Mouse (Mus musculus) cerebellum, adult 2 months (tissue): ENCODE results near the gene Pigu.

Source experiments
- CTCF ChIP-seq: fragments of 200-500 bp; IDR thresholded peaks from 2 replicates; pipeline ENCODE4 v1.5.1; 2011; ENCODE audit warnings: low read depth, mild to moderate bottlenecking, control low read depth, low read length, moderate library complexity, borderline replicate concordance; ENCODE audit not compliant: insufficient read depth
- POLR2A ChIP-seq: fragments of 200-500 bp; IDR thresholded peaks from 2 replicates; pipeline ENCODE4 v1.6.1; 2011; ENCODE audit warnings: low read length, control low read depth, borderline replicate concordance; ENCODE audit not compliant: insufficient read depth

DNA sequence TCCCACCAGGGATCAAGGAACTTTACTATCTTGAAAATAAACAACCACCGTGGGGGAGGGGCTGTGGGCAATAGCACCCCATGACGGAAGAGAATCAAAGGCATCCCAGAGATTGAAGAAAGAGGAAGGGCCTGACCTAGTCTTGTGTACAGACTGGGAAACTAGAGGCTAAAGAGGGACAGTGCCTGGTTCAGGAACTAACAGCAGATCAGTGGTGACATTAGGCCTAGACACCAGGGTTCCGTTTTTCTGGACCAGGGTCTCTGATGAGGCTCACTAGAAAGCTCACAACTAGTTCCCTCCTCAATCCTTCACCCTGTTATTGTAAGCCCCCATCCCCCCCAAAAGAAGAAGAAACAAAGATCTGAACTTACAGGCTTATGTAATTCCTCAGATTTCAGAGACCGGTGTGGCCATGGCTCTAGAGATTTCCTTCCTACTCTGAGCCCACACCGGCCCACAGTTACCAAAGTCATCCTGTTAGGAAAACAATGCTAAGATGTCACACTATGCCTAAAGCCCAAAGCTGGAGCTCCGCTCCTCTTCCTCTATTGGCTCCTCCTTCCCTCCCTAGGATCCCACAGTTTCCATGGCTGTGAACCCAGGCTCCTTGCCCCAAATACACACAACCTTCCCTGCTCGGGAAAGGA is 10.5 kb upstream of the Pigu start:
- TF ChIP-seq CTCF: no peak
- TF ChIP-seq POLR2A: no peak
